Mouse (Mus musculus): ENCODE measurements at regions not wholly inside any gene's neighbourhood (a gene's known extent, or its start where the extent isn't known, plus 50 kb on each side); places are given as distances from the start of the nearest gene placed in this dataset.
"Not testable (repeated sequence)": the region's sequence is repeated elsewhere in the genome, so short reads cannot be mapped to it uniquely, and the experiment has no call there.

- DNase-seq (ENCODE audit: low spot score), result no peak
These were observed 806.2 kb downstream of the Rab28 start for GRCm38 (mm10) chr5:40901742-40902141.

GRCm38 (mm10) chr5:40882886-40883285 lies 825.1 kb downstream of the Rab28 start:
- DNase-seq (ENCODE audit: low spot score), result no peak

GRCm38 (mm10) chr5:40877756-40878155 lies 830.2 kb downstream of the Rab28 start:
- DNase-seq (ENCODE audit: low spot score), result no peak

GRCm38 (mm10) chr5:40862349-40862748 lies 845.6 kb downstream of the Rab28 start:
- DNase-seq (ENCODE audit: low spot score), result not testable (repeated sequence)

Data from layer of hippocampus, adult 11-12 months (tissue).